Mouse (Mus musculus): Measurements from ENCODE around the gene Zfp870. TPM values are rescaled to one million over a fixed set of nuclear protein-coding genes. Genes with fewer than 3 reads are reported as not detected.

Zfp870 gene
- total RNA-seq, 1 experiment from 2014 or later: 7.0 TPM

DNA sequence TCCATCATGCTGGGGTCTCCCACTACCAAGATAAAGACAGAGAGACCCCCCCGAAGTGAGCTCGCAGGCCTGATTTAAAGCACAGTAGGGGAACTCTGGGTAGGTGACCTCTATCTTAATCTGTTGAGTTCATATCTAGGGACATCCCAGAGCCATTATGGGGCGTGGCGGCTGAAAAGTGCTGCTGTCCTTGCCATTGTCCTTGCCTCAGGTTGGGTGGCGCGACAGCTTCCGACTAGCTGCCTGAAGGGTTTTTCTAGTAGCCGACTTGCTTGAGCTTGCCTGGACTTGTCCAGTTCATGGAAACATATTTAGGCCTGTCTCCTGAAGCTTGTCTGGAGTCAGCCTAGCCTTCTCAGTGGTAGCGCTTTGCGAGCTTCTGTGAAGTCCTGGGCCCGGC is 12.7 kb downstream of the Zfp870 start:
- ATAC-seq (replicated peaks in 1 of 2; ENCODE audit: insufficient read depth in 1 of 2, low FRiP score in 2 of 2, low TSS enrichment in 1 of 2, low read depth in 1 of 2, poor library complexity in 2 of 2, severe bottlenecking in 2 of 2): no peak

DNA sequence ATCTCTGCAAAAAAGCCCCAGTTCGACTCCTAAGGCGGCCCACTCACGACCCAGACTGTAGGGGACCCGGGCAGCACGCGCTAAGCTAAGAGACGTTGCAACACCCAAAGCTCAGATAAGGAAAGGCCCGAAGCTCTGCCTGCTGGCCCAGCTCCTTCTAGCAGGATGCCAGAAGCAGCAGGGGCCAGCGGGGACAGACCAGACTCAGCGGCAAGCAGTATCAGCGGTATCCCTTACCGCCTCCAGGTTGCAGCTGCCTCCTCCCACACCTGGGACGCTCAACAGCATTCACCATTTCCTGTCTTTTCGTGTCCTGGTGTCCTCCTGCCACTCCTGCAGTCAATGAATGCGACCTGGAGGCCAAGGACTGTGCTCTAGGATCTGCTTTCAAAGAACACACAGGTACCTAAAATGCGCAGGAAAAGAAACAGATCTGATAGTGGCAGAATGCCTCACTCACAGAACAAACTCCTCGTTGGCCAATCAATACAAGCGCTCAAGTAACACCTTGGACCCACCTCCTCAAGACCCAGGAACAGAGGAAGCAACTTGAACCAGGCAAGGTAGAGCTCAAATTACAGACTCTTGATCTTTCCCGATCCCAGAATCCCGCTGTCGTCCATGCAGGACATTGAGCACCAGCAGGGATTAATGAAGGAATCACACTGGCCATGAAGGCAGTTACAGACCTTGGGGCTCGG is 13.8 kb downstream of the Zfp870 start:
- ATAC-seq (replicated peaks in 1 of 2; ENCODE audit: insufficient read depth in 1 of 2, low FRiP score in 2 of 2, low TSS enrichment in 1 of 2, low read depth in 1 of 2, poor library complexity in 2 of 2, severe bottlenecking in 2 of 2): no peak

DNA sequence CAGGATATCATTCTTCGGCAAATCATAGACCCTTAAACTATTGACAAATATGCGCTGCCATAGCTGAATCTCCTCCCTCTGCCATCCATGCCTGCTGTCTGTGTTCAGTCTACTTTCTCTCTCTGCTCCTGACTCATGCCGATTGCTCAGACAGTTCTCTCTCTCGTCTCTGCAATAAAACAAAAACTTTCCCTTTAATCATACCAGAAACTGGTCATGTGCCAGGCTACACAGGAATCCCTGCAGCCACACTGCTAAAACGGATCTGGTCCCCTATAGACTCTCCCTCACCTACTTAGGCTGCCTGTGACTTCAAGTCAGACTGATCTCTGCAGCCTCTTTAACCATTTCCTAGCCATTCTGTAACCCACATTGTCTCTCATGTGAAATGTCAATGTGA is 18.7 kb downstream of the Zfp870 start:
- ATAC-seq (replicated peaks in 1 of 2; ENCODE audit: insufficient read depth in 1 of 2, low FRiP score in 2 of 2, low TSS enrichment in 1 of 2, low read depth in 1 of 2, poor library complexity in 2 of 2, severe bottlenecking in 2 of 2): no peak

DNA sequence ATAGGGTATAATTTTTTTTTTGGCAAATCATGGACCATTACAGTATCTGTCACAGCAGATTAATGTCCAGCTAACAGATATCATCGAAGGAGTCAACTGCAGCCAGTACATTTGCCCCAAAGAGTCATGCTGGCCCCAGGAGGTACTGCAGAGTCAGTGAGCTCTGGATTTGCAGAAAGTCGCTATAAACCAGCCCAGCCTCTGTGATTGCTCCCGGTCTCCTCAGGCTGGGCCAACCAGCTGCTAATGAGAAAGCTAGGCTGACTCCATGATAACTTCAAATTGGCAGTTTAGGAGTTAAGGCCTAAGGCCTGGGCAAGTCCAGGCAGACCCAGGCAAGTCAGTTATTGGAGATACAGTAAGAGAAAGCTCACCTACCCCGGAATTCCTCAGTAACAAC is 19.4 kb downstream of the Zfp870 start:
- ATAC-seq (replicated peaks in 1 of 2; ENCODE audit: insufficient read depth in 1 of 2, low FRiP score in 2 of 2, low TSS enrichment in 1 of 2, low read depth in 1 of 2, poor library complexity in 2 of 2, severe bottlenecking in 2 of 2): no peak

DNA sequence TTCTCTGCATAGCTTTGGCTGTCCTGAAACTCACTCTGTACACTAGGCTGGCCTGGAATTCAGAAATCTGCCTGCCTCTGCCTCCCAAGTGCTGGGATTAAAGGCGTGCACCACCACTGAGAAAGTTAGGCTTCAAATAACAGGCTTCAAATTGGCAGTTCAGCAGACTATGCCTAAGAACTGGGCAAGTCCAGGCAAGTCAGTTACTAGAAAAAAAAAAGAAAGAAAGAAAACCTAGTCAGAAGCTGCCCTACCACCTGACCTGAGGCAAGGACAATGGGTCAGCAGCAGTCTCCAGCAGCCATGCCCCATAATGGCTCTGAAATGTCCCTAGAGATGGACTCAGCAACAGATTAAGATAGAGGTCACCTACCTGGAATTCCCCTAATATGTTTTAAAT is 20.0 kb downstream of the Zfp870 start:
- no peak for ATAC-seq (replicated peaks in 1 of 2; ENCODE audit: insufficient read depth in 1 of 2, low FRiP score in 2 of 2, low TSS enrichment in 1 of 2, low read depth in 1 of 2, poor library complexity in 2 of 2, severe bottlenecking in 2 of 2)

DNA sequence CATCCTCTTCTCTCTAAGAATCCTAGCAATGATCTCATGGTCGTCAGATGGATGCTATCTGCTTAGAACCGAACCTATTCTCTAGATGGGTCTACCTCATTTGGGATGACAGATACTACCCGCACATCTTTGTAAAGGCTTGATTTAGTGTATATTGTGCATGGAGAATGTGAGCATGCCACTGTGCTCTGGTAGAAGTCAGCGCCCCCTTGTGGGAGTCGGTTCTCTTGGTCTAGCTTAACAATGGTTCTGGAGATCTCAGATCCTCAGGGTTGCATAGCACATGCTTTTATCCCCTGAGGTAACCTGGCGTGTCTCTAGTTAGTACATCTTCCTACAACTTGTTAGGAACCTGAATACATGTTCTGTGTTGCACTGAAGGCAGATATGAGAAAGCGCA is 24.2 kb downstream of the Zfp870 start:
- ATAC-seq (replicated peaks in 1 of 2; ENCODE audit: insufficient read depth in 1 of 2, low FRiP score in 2 of 2, low TSS enrichment in 1 of 2, low read depth in 1 of 2, poor library complexity in 2 of 2, severe bottlenecking in 2 of 2): 0 out of 4 replicates have a peak, but pooled peaks of 1 of the 2 experiments have one; percentile 53

DNA sequence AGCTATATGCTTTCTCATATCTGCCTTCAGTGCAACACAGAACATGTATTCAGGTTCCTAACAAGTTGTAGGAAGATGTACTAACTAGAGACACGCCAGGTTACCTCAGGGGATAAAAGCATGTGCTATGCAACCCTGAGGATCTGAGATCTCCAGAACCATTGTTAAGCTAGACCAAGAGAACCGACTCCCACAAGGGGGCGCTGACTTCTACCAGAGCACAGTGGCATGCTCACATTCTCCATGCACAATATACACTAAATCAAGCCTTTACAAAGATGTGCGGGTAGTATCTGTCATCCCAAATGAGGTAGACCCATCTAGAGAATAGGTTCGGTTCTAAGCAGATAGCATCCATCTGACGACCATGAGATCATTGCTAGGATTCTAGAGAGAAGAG is 34.7 kb downstream of the Zfp870 start:
- ATAC-seq (replicated peaks in 1 of 2; ENCODE audit: insufficient read depth in 1 of 2, low FRiP score in 2 of 2, low TSS enrichment in 1 of 2, low read depth in 1 of 2, poor library complexity in 2 of 2, severe bottlenecking in 2 of 2): peak; percentile 48 to 65; a peak in 2 of 4 replicates

DNA sequence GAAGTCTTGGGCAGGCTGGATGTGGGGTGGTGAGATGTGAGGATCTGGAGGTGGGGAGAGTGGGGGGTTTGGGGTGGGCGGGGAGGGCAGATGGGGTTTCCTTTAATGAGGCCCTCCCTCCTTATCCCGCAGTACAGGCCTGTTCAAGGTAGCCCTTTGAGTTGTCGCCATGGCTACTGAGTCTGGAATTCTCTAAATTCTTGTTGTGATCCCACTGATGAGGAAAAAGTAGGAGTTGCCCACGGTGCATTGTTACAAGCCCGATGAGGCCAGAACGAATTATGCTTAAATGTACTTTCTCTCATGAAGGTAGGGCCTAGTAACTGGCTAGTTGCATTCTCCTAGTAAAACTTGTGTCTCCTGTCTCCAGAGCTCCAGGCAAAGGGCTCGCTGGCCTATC is 39.9 kb downstream of the Zfp870 start:
- ATAC-seq (replicated peaks in 1 of 2; ENCODE audit: insufficient read depth in 1 of 2, low FRiP score in 2 of 2, low TSS enrichment in 1 of 2, low read depth in 1 of 2, poor library complexity in 2 of 2, severe bottlenecking in 2 of 2): no peak

DNA sequence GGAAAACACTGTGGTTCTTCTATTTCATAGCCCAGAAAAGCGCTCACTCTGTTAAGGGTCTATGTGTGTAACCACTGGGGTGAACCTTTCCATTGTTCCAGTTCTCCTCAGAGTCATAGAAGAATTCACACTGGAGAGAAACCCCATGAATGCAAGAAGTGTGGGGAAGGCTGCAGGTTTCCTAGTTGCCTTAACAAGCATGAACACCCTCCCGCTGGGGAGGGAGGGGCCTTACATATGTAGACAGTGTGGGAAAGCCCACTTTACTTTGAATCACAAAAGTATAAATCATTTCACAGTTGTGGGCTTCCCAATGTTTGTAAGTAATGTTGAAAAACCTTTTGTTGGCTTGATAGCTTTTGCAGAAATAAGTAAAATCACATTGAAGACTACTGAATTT is 50.1 kb downstream of the Zfp870 start:
- ATAC-seq (replicated peaks in 1 of 2; ENCODE audit: insufficient read depth in 1 of 2, low FRiP score in 2 of 2, low TSS enrichment in 1 of 2, low read depth in 1 of 2, poor library complexity in 2 of 2, severe bottlenecking in 2 of 2): no peak

DNA sequence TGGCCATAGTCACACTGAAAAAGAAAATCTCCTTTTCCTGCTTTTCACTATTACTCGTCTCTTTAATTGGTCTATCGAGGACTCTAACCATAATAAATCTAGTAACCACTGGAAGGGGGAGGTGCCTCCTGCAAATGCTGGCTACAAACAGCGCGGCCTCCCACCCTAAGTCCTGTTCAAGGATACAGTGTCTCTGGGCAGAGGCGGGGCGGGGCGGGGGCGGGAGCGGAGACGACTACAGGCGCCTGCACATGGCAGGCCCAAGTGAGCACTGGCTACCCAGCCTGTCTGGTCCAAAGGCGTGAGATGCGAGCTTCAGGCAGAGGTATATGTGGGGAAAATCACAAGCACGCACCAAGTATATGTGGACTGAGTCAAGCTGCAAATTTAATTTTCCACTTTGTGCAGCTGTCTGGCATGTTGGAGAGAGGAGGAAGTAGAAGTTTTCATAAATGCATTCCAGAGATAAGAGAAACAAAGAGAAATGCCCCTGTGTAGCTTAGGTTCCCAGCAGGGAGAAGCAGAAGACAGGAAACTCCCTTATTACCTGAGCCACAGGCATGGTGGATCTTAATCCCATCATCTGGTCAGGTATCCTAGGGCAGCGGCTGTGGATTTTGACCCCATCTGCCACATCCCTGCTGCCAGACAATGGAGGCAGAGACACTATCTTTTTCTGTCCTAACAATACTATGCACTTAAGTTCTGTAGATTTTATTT is 52.2 kb downstream of the Zfp870 start:
- no peak for ATAC-seq (replicated peaks in 1 of 2; ENCODE audit: insufficient read depth in 1 of 2, low FRiP score in 2 of 2, low TSS enrichment in 1 of 2, low read depth in 1 of 2, poor library complexity in 2 of 2, severe bottlenecking in 2 of 2)

DNA sequence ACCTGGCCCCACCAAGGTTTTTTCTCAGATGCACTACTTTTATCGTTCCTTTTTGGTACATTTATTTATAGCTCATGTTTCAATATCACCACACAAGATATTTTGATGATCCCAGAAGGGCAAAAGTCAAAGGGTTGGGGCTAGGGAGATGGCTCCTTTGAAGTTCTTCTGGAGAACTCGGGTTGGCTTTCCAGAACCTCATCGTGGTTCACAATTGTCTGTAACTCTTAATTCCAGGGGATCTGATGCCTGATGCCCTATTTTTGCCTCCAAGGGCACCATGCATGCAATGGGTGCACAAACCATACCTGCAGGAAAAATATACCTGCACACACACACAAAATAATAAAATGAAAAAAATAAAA is 61.0 kb downstream of the Zfp870 start:
- ATAC-seq (replicated peaks in 1 of 2; ENCODE audit: insufficient read depth in 1 of 2, low FRiP score in 2 of 2, low TSS enrichment in 1 of 2, low read depth in 1 of 2, poor library complexity in 2 of 2, severe bottlenecking in 2 of 2): no peak

DNA sequence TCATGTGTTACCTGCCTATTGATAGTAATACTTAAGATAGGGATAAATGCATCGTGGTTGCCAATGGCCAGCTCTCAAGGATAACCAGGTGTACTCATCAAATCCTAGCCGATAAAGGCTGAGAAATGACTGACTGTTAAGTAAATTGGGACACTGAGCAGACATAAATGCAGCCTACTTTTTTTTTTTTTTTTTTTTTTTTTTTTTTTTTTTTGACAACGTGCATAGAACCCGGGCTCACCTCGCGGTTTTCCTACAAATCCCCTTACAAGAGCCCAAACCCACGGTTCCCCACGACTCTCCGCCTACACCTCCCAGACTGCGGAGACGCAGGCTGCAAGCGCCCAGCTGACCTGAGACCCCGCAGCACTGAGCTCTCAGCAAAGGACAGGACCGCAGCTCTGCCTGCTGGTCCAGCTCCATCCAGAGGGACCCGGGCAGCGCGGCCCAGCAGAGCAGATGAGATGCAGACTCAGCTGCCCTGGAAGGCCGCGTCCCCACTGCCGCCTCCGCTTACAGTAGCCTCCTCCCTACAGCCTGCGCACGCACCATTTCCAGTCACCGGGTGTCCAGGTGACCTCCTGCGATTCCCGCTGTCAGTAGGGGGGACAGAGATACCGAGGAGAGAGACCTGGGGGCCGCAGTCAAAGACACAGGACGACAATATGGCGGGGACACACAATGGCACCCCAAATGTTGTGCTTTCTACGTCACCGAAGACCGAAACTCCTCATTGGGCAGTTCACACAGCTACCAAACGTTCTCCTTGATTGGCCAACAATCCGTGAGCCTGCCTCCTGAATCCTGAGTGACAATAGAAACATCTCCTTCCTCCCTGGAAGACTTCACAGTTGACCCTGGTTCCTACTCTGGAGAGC is 61.7 kb downstream of the Zfp870 start, which contains the start of gene Zfp799:
TSS of gene Zfp799 (minus strand) at position 722 of the 878 bp plus-strand sequence.
- peak; percentile 98 to 99 for ATAC-seq (replicated peaks in 1 of 2; ENCODE audit: insufficient read depth in 1 of 2, low FRiP score in 2 of 2, low TSS enrichment in 1 of 2, low read depth in 1 of 2, poor library complexity in 2 of 2, severe bottlenecking in 2 of 2)

Other genes starting within 250 kb of the Zfp870 start
- not detected in 2 replicates for gene Cyp4f40, start 232.7 kb downstream of the Zfp870 start, total RNA-seq (2017)
- gene Cyp4f15, start 206.0 kb downstream of the Zfp870 start, total RNA-seq (2017): not detected in 2 replicates
- 29.6 and 39.7 TPM in 2 replicates for gene Zfp871, start 103.4 kb downstream of the Zfp870 start, total RNA-seq (2017)
- 0.13 TPM in 1 of 2 replicates, not detected in the other for gene Zfp811, start 81.7 kb downstream of the Zfp870 start, total RNA-seq (2017)
- gene Zfp799, start 61.4 kb downstream of the Zfp870 start, total RNA-seq (2017): 10.6 and 19.9 TPM in 2 replicates
- not detected in 2 replicates for gene Cyp4f14, start 25.7 kb upstream of the Zfp870 start, total RNA-seq (2017)
- 5.9 and 17.1 TPM in 2 replicates for gene Cyp4f13, start 55.8 kb upstream of the Zfp870 start, total RNA-seq (2017)
- 20.1 and 23.3 TPM in 2 replicates for gene Zfp472, start 74.2 kb upstream of the Zfp870 start, total RNA-seq (2017)
- gene Zfp952, start 101.5 kb upstream of the Zfp870 start, total RNA-seq (2017): 15.4 and 16.6 TPM in 2 replicates
- gene Zfp763, start 141.8 kb upstream of the Zfp870 start, total RNA-seq (2017): 12.8 and 17.8 TPM in 2 replicates
- not detected in 2 replicates for gene 4921501E09Rik, start 176.4 kb upstream of the Zfp870 start, total RNA-seq (2017)
- 6.4 and 6.9 TPM in 2 replicates for gene Zfp563, start 197.7 kb upstream of the Zfp870 start, total RNA-seq (2017)
- not detected in 2 replicates for gene Morc2b, start 248.0 kb upstream of the Zfp870 start, total RNA-seq (2017)